Mouse (Mus musculus) heart, adult 2 months (tissue): ENCODE data around the gene Fbxl2. TPM values are rescaled to one million over a fixed set of nuclear protein-coding genes. Genes with fewer than 3 reads are reported as not detected.

ENCODE experiments used
- DNase-seq, 2 experiments: peaks; one replicate each; pipeline ENCODE4 v3.0.0; 2021
- H3K27ac ChIP-seq: fragments of 200-600 bp; 2 replicates; pipeline ENCODE4 v1.8.1; 2022
- H3K27me3 ChIP-seq: fragments of 200-500 bp; 2 replicates; pipeline ENCODE4 v1.6.1; 2012; ENCODE audit warnings: mild to moderate bottlenecking, low read length, inconsistent platforms, mixed read lengths; ENCODE audit not compliant: control insufficient read depth, insufficient read depth
- H3K36me3 ChIP-seq: fragments of 200-500 bp; 2 replicates; pipeline ENCODE4 v1.6.1; 2012; ENCODE audit warnings: low read length, inconsistent platforms; ENCODE audit not compliant: control insufficient read depth, insufficient read depth
- H3K4me1 ChIP-seq: fragments of 200-500 bp; 2 replicates; pipeline ENCODE4 v1.6.1; 2011; ENCODE audit warnings: low read length; ENCODE audit not compliant: control insufficient read depth, insufficient read depth
- H3K4me3 ChIP-seq: fragments of 200-600 bp; 2 replicates; pipeline ENCODE4 v1.8.1; 2022
- H3K79me2 ChIP-seq: fragments of 200-500 bp; replicated peaks from 2 replicates; pipeline ENCODE4 v1.6.1; 2012; ENCODE audit warnings: mild to moderate bottlenecking, inconsistent platforms, low read length, moderate library complexity, mixed read lengths; ENCODE audit not compliant: control insufficient read depth, insufficient read depth
- H3K9ac ChIP-seq: fragments of 200-500 bp; 2 replicates; pipeline ENCODE4 v1.6.1; 2012; ENCODE audit warnings: low read depth, mild to moderate bottlenecking, control low read depth, inconsistent platforms, low read length, mixed read lengths
- CTCF ChIP-seq: fragments of 200-600 bp; IDR thresholded peaks from 2 replicates; pipeline ENCODE4 v1.8.1; 2022; ENCODE audit warnings: antibody characterized with exemption, mild to moderate bottlenecking, moderate library complexity
- EP300 ChIP-seq: fragments of 200-500 bp; IDR thresholded peaks from 2 replicates; pipeline ENCODE4 v1.6.1; 2011; ENCODE audit warnings: low read depth, low read length, control low read depth; ENCODE audit not compliant: insufficient read depth
- POLR2A ChIP-seq: fragments of 200-500 bp; IDR thresholded peaks from 2 replicates; pipeline ENCODE4 v1.6.1; 2011; ENCODE audit warnings: mild to moderate bottlenecking, low read depth, low read length, control low read depth; ENCODE audit not compliant: insufficient read depth
- WGBS: fragments of 180-500 bp; shearing (Covaris S2); methylation state at CpG from one replicate; pipeline ENCODE4 v1.1.7; 2018; 5-methylcytosine and 5-hydroxymethylcytosine counted together
- intact Hi-C: fragments of 180-260 bp; cut with DNase I; formaldehyde crosslinking; loops from one replicate; pipeline ENCODE4 v1.15.1; 2025
- polyA plus RNA-seq: library from polyadenylated mRNA; depleted of rRNA; stranded (reverse); fragments of >200 nt; gene quantifications from 2 replicates; pipeline ENCODE4 v1.2.3, GENCODE M21; 2012
- total RNA-seq, 2 experiments: library from RNA; stranded (reverse); gene quantifications; 2 replicates each; pipeline ENCODE4 v1.2.3; 2021

Fbxl2 gene
- total and polyA plus RNA-seq, 3 experiments: 0.44 to 1.5 (median 0.91) TPM

GRCm38 (mm10) chr9:114026261-114026934, 19.6 kb downstream of the Fbxl2 start:
- no peak for TF ChIP-seq CTCF
- TF ChIP-seq POLR2A: no peak
- TF ChIP-seq EP300: no peak
- Histone ChIP-seq H3K27ac (no peak overlapping the region), H3K4me3 (peak overlapping the region; percentile 51), H3K79me2 (no peaks in the 10 kb centered on the region), H3K9ac (peak overlapping the region; percentile 57), H3K36me3 (no peaks in the 10 kb centered on the region), H3K4me1 (peaks cover 2% of the 10 kb centered on the region; the same call in 1 of the 2 replicates), H3K27me3 (peaks cover 4% of the 10 kb centered on the region; the same call in 1 of the 2 replicates)
- 2% methylated on average over 50 of the region's 52 CpGs for WGBS
- intact Hi-C loops: no loop called here
- DNase-seq: peak; percentile 52 to 57

- no peak overlapping the region for H3K27ac ChIP-seq
- H3K79me2 ChIP-seq: no peaks in the 10 kb centered on the region
- H3K4me3 ChIP-seq: peak overlapping the region; percentile 51
- H3K9ac ChIP-seq: no peak overlapping the region
- 21% methylated on average over 8 of the region's 8 CpGs for WGBS
- intact Hi-C loops: no loop called here
- peaks cover 4% of the 10 kb centered on the region; the same call in 1 of the 2 replicates for H3K27me3 ChIP-seq
- no peak for DNase-seq
- no peaks in the 10 kb centered on the region for H3K36me3 ChIP-seq
- H3K4me1 ChIP-seq: peaks cover 2% of the 10 kb centered on the region; the same call in 1 of the 2 replicates
- TF ChIP-seq EP300: no peak
- no peak for TF ChIP-seq CTCF
- no peak for TF ChIP-seq POLR2A
These were observed 20.1 kb downstream of the Fbxl2 start for GRCm38 (mm10) chr9:114025846-114026245.

- 46% methylated on average over 9 of the region's 9 CpGs for WGBS
- intact Hi-C loops: no loop called here
- Histone ChIP-seq H3K36me3 (no peaks in the 10 kb centered on the region), H3K9ac (no peak overlapping the region), H3K27me3 (peaks cover 4% of the 10 kb centered on the region; the same call in 1 of the 2 replicates), H3K27ac (no peak overlapping the region), H3K4me3 (no peak overlapping the region), H3K79me2 (no peaks in the 10 kb centered on the region), H3K4me1 (peaks cover 2% of the 10 kb centered on the region; the same call in 1 of the 2 replicates)
- TF ChIP-seq EP300 (no peak), POLR2A (no peak), CTCF (no peak)
- no peak for DNase-seq
These were observed 20.8 kb downstream of the Fbxl2 start for GRCm38 (mm10) chr9:114025182-114025581.

GRCm38 (mm10) chr9:114022141-114022540, 23.9 kb downstream of the Fbxl2 start:
- Histone ChIP-seq H3K27ac (no peak overlapping the region), H3K27me3 (peaks cover 4% of the 10 kb centered on the region; the same call in 1 of the 2 replicates), H3K36me3 (no peaks in the 10 kb centered on the region), H3K79me2 (no peaks in the 10 kb centered on the region), H3K9ac (no peak overlapping the region), H3K4me1 (peaks cover 2% of the 10 kb centered on the region; the same call in 1 of the 2 replicates), H3K4me3 (no peak overlapping the region)
- 46% methylated on average over 4 of the region's 4 CpGs for WGBS
- TF ChIP-seq CTCF: no peak
- no peak for TF ChIP-seq EP300
- TF ChIP-seq POLR2A: no peak
- no peak for DNase-seq
- intact Hi-C loops: no loop called here

GRCm38 (mm10) chr9:114019012-114019762, 26.8 kb downstream of the Fbxl2 start:
- intact Hi-C loops: no loop called here
- no peak overlapping the region for H3K9ac ChIP-seq
- no peaks in the 10 kb centered on the region for H3K27me3 ChIP-seq
- H3K4me3 ChIP-seq: no peak overlapping the region
- H3K27ac ChIP-seq: no peak overlapping the region
- TF ChIP-seq POLR2A (no peak), CTCF (no peak), EP300 (no peak)
- no peak for DNase-seq
- no peaks in the 10 kb centered on the region for H3K36me3 ChIP-seq
- WGBS: 83% methylated on average over 7 of the region's 7 CpGs
- no peaks in the 10 kb centered on the region for H3K79me2 ChIP-seq
- no peaks in the 10 kb centered on the region for H3K4me1 ChIP-seq

- H3K79me2 ChIP-seq: no peaks in the 10 kb centered on the region
- H3K9ac ChIP-seq: no peak overlapping the region
- H3K27me3 ChIP-seq: no peaks in the 10 kb centered on the region
- intact Hi-C loops: no loop called here
- DNase-seq: no peak
- no peak overlapping the region for H3K4me3 ChIP-seq
- no peak overlapping the region for H3K27ac ChIP-seq
- H3K36me3 ChIP-seq: no peaks in the 10 kb centered on the region
- no peaks in the 10 kb centered on the region for H3K4me1 ChIP-seq
- TF ChIP-seq CTCF (no peak), EP300 (no peak), POLR2A (no peak)
- 55% methylated on average over 4 of the region's 4 CpGs for WGBS
These were observed 29.6 kb downstream of the Fbxl2 start for GRCm38 (mm10) chr9:114016402-114016801.
